Mouse (Mus musculus) stomach, embryonic 16.5 days (tissue): Measurements from ENCODE around the gene Gm5089. TPM values are rescaled to one million over a fixed set of nuclear protein-coding genes. Genes with fewer than 3 reads are reported as not detected.
A peak's percentile ranks its signal among the peaks of the same experiment; 100 is the strongest.
"Not testable (repeated sequence)": the region's sequence is repeated elsewhere in the genome, so short reads cannot be mapped to it uniquely, and the experiment has no call there.

ENCODE experiments used
- ATAC-seq: fragments of 200-750 bp; cut with Nextera tagmentation; 2 replicates; pipeline ENCODE4 v1.8.0; 2017; ENCODE audit warnings: moderate number of reproducible peaks, moderate TSS enrichment; ENCODE audit not compliant: insufficient read depth, low FRiP score
- H3K27ac ChIP-seq: fragments of 300-500 bp; sonication (generic); 2 replicates; pipeline ENCODE4 v1.5.1; 2014; ENCODE audit warnings: low read length
- H3K27me3 ChIP-seq: fragments of 300-500 bp; sonication (generic); 2 replicates; pipeline ENCODE4 v1.6.1; 2014; ENCODE audit warnings: low read length, control low read depth, mixed read lengths; ENCODE audit not compliant: control insufficient read depth, insufficient read depth
- H3K36me3 ChIP-seq: fragments of 300-500 bp; sonication (generic); 2 replicates; pipeline ENCODE4 v1.6.1; 2014; ENCODE audit warnings: low read length; ENCODE audit not compliant: control insufficient read depth, insufficient read depth
- H3K4me1 ChIP-seq: fragments of 300-500 bp; sonication (generic); 2 replicates; pipeline ENCODE4 v1.6.1; 2014; ENCODE audit warnings: low read length, control low read depth, mixed read lengths; ENCODE audit not compliant: control insufficient read depth, insufficient read depth
- H3K4me2 ChIP-seq: fragments of 300-500 bp; sonication (generic); 2 replicates; pipeline ENCODE4 v1.6.1; 2014; ENCODE audit warnings: low read depth, low read length, mixed read lengths
- H3K4me3 ChIP-seq: fragments of 300-500 bp; sonication (generic); replicated peaks from 2 replicates; pipeline ENCODE4 v1.5.1; 2014; ENCODE audit warnings: mild to moderate bottlenecking, low read length
- H3K9ac ChIP-seq: fragments of 300-500 bp; sonication (generic); 2 replicates; pipeline ENCODE4 v1.6.1; 2014; ENCODE audit warnings: low read length
- H3K9me3 ChIP-seq: fragments of 300-500 bp; sonication (generic); replicated peaks from 2 replicates; pipeline ENCODE4 v1.6.1; 2016; ENCODE audit warnings: low read length, control low read depth; ENCODE audit not compliant: control insufficient read depth
- WGBS: fragments of 180-500 bp; shearing (Covaris S2); extraction: QIAGEN DNeasy Blood & Tissue Kit; methylation state at CpG from one replicate; pipeline ENCODE4 v1.1.7; 2014; 5-methylcytosine and 5-hydroxymethylcytosine counted together
- polyA plus RNA-seq: library from polyadenylated mRNA; unstranded; fragments of >200 nt; fragmentation: Nextera tagmentation; extraction: Ambion mirVana; gene quantifications from 2 replicates; pipeline ENCODE4 v1.2.1, GENCODE M21; 2015

Gene Gm5089
- polyA plus RNA-seq, 1 experiment from 2014 or later: not detected

- H3K36me3 ChIP-seq: no peaks in the 10 kb centered on the region
- 55% methylated on average over 5 of the region's 5 CpGs for WGBS
- no peak overlapping the region for H3K9ac ChIP-seq
Observed at GRCm38 (mm10) chr14:122460226-122460625, 9.3 kb upstream of the Gm5089 start.

GRCm38 (mm10) chr14:122459776-122460175 lies 8.9 kb upstream of the Gm5089 start:
- no peak overlapping the region for H3K27ac ChIP-seq
- no peak overlapping the region for H3K4me2 ChIP-seq
- no peak for ATAC-seq
- H3K4me1 ChIP-seq: peaks cover 14% of the 10 kb centered on the region
- no peaks in the 10 kb centered on the region for H3K9me3 ChIP-seq
- 86% methylated on average over 1 of the region's 1 CpGs for WGBS
- H3K27me3 ChIP-seq: peaks cover 63% of the 10 kb centered on the region
- no peaks in the 10 kb centered on the region for H3K36me3 ChIP-seq
- no peak overlapping the region for H3K9ac ChIP-seq
- H3K4me3 ChIP-seq: no peak overlapping the region

More at GRCm38 (mm10) chr14:122460226-122460625, 9.3 kb upstream of the Gm5089 start:
- Histone ChIP-seq H3K27ac (no peak overlapping the region), H3K4me3 (no peak overlapping the region), H3K4me1 (peaks cover 18% of the 10 kb centered on the region), H3K27me3 (peaks cover 63% of the 10 kb centered on the region), H3K9me3 (no peaks in the 10 kb centered on the region), H3K4me2 (no peak overlapping the region)
- ATAC-seq: no peak

GRCm38 (mm10) chr14:122459332-122459731 lies 8.4 kb upstream of the Gm5089 start:
- not testable (repeated sequence) for H3K9me3 ChIP-seq, H3K9ac ChIP-seq, H3K27ac ChIP-seq, H3K4me3 ChIP-seq, H3K36me3 ChIP-seq, H3K4me2 ChIP-seq, ATAC-seq, H3K4me1 ChIP-seq
- 89% methylated on average over 4 of the region's 12 CpGs for WGBS
- H3K27me3 ChIP-seq: peaks cover 62% of the 10 kb centered on the region

GRCm38 (mm10) chr14:122455562-122455958 lies 4.6 kb upstream of the Gm5089 start:
- Histone ChIP-seq H3K9ac (no peak overlapping the region), H3K4me3 (no peak overlapping the region), H3K4me2 (no peak overlapping the region), H3K27ac (no peak overlapping the region), H3K4me1 (peaks cover 6% of the 10 kb centered on the region), H3K9me3 (no peaks in the 10 kb centered on the region), H3K36me3 (no peaks in the 10 kb centered on the region), H3K27me3 (peaks cover 69% of the 10 kb centered on the region)
- WGBS: 75% methylated on average over 4 of the region's 4 CpGs
- no peak for ATAC-seq

GRCm38 (mm10) chr14:122454901-122455561 lies 4.1 kb upstream of the Gm5089 start:
- peaks cover 69% of the 10 kb centered on the region for H3K27me3 ChIP-seq
- H3K27ac ChIP-seq: no peak overlapping the region
- no peak overlapping the region for H3K4me2 ChIP-seq
- no peak overlapping the region for H3K9ac ChIP-seq
- peaks cover 6% of the 10 kb centered on the region for H3K4me1 ChIP-seq
- no peaks in the 10 kb centered on the region for H3K36me3 ChIP-seq
- no peaks in the 10 kb centered on the region for H3K9me3 ChIP-seq
- WGBS: 64% methylated on average over 10 of the region's 10 CpGs
- H3K4me3 ChIP-seq: no peak overlapping the region
- ATAC-seq: no peak

GRCm38 (mm10) chr14:122453996-122454738 lies 3.3 kb upstream of the Gm5089 start:
- Histone ChIP-seq H3K4me2 (peak overlapping the region; percentile 45), H3K4me3 (peak overlapping the region; percentile 34; the same call in 1 of the 2 replicates), H3K4me1 (peaks cover 6% of the 10 kb centered on the region), H3K9me3 (no peaks in the 10 kb centered on the region), H3K27me3 (peaks cover 72% of the 10 kb centered on the region), H3K36me3 (no peaks in the 10 kb centered on the region), H3K9ac (no peak overlapping the region), H3K27ac (no peak overlapping the region)
- no peak for ATAC-seq
- 11% methylated on average over 12 of the region's 12 CpGs for WGBS

- ATAC-seq: no peak
- peaks cover 76% of the 10 kb centered on the region for H3K27me3 ChIP-seq
Observed at GRCm38 (mm10) chr14:122453388-122453995, 2.6 kb upstream of the Gm5089 start.

GRCm38 (mm10) chr14:122452701-122453387 lies 1.9 kb upstream of the Gm5089 start:
- no peak overlapping the region for H3K9ac ChIP-seq
- H3K4me1 ChIP-seq: peaks cover 6% of the 10 kb centered on the region
- H3K27ac ChIP-seq: no peak overlapping the region
- H3K4me2 ChIP-seq: peak overlapping the region; percentile 45; the same call in 1 of the 2 replicates
- H3K9me3 ChIP-seq: no peaks in the 10 kb centered on the region
- no peak for ATAC-seq
- 38% methylated on average over 13 of the region's 13 CpGs for WGBS
- peak overlapping the region; percentile 34 for H3K4me3 ChIP-seq
- H3K36me3 ChIP-seq: no peaks in the 10 kb centered on the region
- peaks cover 80% of the 10 kb centered on the region for H3K27me3 ChIP-seq

More at GRCm38 (mm10) chr14:122453388-122453995, 2.6 kb upstream of the Gm5089 start:
- peak overlapping the region; percentile 45 for H3K4me2 ChIP-seq
- H3K4me3 ChIP-seq: peak overlapping the region; percentile 34
- H3K36me3 ChIP-seq: no peaks in the 10 kb centered on the region
- H3K9me3 ChIP-seq: no peaks in the 10 kb centered on the region
- 4% methylated on average over 32 of the region's 32 CpGs for WGBS
- H3K27ac ChIP-seq: no peak overlapping the region
- H3K9ac ChIP-seq: no peak overlapping the region
- peaks cover 6% of the 10 kb centered on the region for H3K4me1 ChIP-seq
